Mouse (Mus musculus) ovary, postnatal 10 days (tissue): ENCODE data around the gene Gpam.
"Not testable (repeated sequence)": the region's sequence is repeated elsewhere in the genome, so short reads cannot be mapped to it uniquely, and the experiment has no call there.

Experiments used
- DNase-seq: peaks from one replicate; pipeline ENCODE4 v3.0.0; 2022; ENCODE audit warnings: low spot score

Gene Gpam

GRCm38 (mm10) chr19:55127072-55127718 is at the start of gene Gpam:
Gene Gpam, minus strand, starts transcription at chr19:55127238.
- no peak for DNase-seq

DNA sequence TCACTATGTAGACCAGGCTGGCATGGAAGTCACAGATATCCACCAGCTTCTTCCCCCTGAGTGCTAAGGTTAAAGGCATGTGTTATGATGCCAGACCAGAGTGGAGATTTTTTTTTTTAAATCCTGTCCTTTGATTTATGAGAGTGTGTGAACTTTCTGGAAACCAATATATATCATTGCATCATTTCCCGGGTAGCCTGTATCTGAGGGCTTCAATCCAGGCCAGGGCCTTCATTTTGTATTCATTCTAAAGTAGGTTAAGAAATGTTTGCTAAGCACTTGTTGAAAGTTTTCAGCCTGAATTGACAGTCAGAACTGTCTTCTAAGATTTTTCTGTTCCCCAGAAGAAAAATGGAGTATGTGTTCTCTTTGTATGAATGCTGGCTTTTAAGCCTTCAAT is 44.5 kb upstream of the Gpam start:
- no peak for DNase-seq

GRCm38 (mm10) chr19:55170399-55170798 is 43.4 kb upstream of the Gpam start:
- DNase-seq = no peak

DNA sequence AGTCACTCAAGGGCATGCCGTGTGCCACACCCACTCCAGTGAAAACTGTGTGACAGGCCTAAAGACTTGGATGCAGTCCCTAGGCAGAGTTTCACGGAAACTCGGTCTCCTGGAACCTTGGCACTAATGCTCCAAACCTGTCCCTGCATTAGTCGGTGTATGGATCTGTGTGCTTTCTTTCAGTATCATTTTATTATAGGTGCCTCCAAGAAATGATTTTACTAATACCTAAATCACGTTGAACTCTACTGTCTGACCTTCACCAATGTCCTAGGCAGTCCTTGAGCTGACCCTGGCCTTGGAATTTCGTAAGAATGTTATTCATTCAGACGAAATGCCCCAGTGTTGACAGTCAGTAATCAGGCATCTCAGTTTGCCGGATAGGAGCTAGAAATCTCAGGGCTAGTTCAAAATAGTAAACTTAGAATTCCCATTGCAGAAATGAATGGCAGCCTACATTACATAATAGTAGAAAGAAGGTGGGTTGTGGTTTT is 42.2 kb upstream of the Gpam start:
- DNase-seq = not testable (repeated sequence)

- DNase-seq = no peak
These were observed 41.3 kb upstream of the Gpam start for GRCm38 (mm10) chr19:55168360-55168759.

GRCm38 (mm10) chr19:55167741-55168140 is 40.7 kb upstream of the Gpam start:
- no peak for DNase-seq

- no peak for DNase-seq
These were observed 39.7 kb upstream of the Gpam start for GRCm38 (mm10) chr19:55166741-55167140.

DNA sequence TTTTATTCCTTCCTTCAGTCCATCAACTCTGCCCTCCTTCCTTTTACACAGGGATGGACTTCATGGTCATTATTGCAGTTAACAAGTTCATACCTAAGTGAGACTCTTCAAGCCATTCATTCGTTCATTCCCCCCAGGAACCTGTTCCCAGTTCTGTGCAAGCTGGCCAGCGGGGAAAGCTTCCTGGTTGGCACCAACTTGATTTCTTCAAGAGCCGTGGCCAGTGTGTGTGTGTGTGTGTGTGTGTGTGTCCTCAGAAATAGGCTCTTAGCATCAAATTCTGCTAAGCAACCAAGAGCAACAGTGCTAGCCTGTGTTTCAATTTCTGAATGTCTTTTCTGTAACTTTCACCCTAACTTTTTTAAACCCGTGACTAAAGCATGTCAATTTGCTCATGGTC is 38.9 kb upstream of the Gpam start:
- DNase-seq = no peak

GRCm38 (mm10) chr19:55165183-55165865 is 38.3 kb upstream of the Gpam start:
- DNase-seq = no peak

DNA sequence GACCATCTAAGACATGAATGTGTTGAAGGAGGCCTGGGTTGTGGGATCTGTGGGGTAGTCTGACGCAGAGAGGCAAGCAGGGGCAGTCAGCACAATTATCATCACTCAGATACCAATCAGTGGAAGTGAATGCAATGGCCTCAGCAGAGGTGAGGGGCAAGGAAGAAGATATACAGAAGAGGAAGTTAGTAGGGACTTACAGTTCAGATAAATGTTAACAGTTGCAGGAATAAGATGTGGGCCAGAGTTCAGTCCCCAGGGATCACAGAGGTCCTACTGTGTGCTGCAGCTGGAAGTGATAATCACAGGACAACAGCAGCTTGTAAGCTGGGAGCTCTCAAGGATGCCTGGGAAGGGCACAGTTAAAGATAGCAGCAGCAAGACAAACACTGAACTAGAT is 37.1 kb upstream of the Gpam start:
- DNase-seq = no peak

- no peak for DNase-seq
These were observed 35.2 kb upstream of the Gpam start for GRCm38 (mm10) chr19:55162271-55162670.

GRCm38 (mm10) chr19:55159826-55160225 is 32.8 kb upstream of the Gpam start:
- DNase-seq = no peak

DNA sequence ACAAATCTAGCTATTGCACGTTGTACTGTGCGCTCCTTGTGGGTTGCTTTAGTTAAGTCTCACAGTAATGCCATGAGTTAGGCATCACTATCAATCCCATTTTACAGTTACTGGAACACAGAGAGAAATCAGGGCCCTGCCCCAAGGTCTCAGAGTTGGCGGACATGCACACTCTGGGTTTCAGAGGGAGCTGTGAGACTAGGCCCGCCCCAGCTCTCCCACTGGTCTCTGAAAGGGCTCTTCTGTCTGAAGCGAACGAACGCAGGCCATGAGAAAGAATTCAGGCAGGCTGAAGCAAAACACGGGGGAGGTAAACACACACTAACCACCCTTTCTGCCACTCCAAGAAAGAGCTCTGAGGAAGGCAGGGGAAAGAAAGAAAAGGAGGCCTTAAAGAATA is 31.6 kb upstream of the Gpam start:
- DNase-seq = peak; percentile 18

- no peak for DNase-seq
These were observed 30.0 kb upstream of the Gpam start for GRCm38 (mm10) chr19:55157029-55157428.

GRCm38 (mm10) chr19:55152983-55153382 is 25.9 kb upstream of the Gpam start:
- DNase-seq = no peak

GRCm38 (mm10) chr19:55152274-55152673 is 25.2 kb upstream of the Gpam start:
- DNase-seq = not testable (repeated sequence)

- no peak for DNase-seq
These were observed 22.6 kb upstream of the Gpam start for GRCm38 (mm10) chr19:55149646-55150045.

DNA sequence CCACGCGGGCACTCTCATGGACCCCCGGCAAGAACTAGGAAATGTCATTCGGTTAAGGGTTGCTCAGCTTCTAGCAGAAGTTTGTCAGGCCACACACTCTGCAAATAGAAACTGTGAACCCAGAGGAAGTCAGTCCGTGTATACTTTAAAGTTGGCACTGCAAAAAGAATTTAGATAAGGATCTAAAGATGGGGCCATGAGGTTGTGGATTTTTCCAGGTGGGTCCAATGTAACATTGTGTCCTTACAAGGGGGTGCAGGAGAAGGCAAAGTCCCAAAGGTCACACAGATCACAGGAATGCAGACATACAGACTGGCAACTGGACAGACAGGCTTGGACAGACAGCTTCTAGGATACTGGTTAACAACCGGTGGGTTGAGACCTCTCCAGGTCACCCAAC is 21.1 kb upstream of the Gpam start:
- no peak for DNase-seq

GRCm38 (mm10) chr19:55147568-55147967 is 20.5 kb upstream of the Gpam start:
- no peak for DNase-seq

- DNase-seq = no peak
These were observed 18.1 kb upstream of the Gpam start for GRCm38 (mm10) chr19:55145136-55145535.

DNA sequence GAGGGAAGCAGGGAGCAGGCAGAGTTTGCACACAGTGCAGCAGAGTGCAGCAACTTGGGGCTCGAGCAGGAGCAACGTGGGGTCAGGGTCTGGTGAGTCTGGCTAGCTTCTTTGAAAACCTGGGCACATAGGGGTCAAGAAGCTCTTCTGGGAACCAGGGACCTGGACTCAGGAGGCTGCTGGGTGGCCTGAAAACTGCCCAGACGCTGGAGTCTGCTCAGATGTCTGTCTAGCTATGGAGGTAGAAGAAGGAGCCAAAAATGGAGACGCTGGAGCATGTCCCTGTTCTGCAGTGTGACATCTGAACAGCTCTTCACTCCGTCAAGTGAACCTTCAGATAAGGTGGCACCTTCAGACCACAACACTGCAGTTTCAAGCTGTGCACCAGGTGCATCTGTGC is 17.7 kb upstream of the Gpam start:
- no peak for DNase-seq

GRCm38 (mm10) chr19:55143391-55144300 is 16.6 kb upstream of the Gpam start:
- DNase-seq = no peak

DNA sequence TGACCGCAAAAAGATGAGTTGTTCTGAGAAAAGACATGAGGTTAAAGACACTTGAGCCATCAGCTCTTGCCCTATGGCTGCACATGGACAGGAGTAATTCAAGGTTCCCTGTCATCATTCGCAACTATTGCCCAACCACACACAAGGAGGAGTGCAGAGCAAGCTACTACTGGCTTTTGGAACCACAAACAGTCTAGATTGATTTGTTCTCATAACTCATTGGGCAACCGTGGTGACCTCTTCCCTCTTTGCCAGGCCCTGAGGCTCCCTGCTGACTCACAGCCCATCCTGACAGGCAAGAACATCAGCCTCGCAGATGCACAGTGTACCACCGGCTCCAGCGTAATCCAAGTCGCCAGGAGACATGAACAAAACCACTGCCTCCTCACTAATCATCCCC is 12.3 kb upstream of the Gpam start:
- no peak for DNase-seq
